Mouse (Mus musculus): ENCODE data around the gene Pdzrn4. TPM values are rescaled to one million over a fixed set of nuclear protein-coding genes. Genes with fewer than 3 reads are reported as not detected.

Gene Pdzrn4
- polyA plus RNA-seq, 1 experiment from 2014 or later = 1.9 TPM

DNA sequence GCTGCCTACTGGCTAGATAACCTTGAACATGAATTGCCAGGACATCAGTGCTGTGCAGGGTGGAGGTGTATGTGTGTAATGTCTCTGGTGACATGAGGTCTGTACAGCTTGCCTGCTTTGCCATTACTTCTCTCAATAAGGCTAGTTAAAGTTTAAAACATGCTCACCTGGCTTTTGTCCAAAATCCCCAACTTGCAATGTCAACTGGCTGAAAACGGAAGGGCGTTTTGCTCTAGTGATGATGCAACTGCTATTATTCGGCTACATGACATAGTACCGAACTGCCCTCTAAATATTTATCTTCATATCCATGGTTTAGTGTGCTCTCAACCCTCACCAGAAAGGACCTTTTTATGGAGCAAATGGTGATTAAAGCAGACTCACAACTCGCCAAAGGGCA, 161.9 kb downstream of the Pdzrn4 start:
- Histone ChIP-seq H3K4me1 (ENCODE audit: control insufficient read depth, insufficient read depth, low read length) (no peaks in the 10 kb centered on the region), H3K27ac (ENCODE audit: low read depth, low read length) (no peak overlapping the region), H3K36me3 (ENCODE audit: control insufficient read depth, insufficient read depth, low read length) (no peaks in the 10 kb centered on the region), H3K4me3 (ENCODE audit: low read length) (no peak overlapping the region), H3K9me3 (ENCODE audit: control insufficient read depth, low read length) (no peaks in the 10 kb centered on the region), H3K4me2 (replicated peaks; ENCODE audit: low read depth, low read length) (no peak overlapping the region), H3K27me3 (ENCODE audit: control insufficient read depth, insufficient read depth, low read length) (no peaks in the 10 kb centered on the region), H3K9ac (ENCODE audit: low read depth, low read length) (no peak overlapping the region)
- 65% methylated on average over 5 of the region's 5 CpGs for WGBS
- no peak for ATAC-seq (ENCODE audit: low FRiP score, low TSS enrichment)

DNA sequence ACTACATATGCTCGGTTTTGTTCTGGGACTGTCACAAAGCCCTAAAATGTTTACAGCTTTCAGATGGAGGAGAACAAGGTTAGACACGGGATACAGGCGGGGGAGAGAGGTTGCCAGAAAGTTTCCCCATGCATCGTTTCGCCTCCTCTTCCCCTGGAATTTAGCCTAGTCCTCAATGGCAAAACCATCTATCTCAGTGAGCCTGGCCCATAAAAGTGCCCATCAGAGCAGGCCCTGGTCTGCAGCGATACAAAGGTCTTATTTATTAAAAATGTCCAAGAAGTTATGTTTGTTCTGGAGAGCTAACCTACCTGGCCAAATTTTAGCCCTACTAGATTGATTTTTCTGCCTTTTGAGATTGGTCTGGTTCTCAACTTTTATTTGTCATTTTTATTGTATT, 165.5 kb downstream of the Pdzrn4 start:
- peak; percentile 76; the same call in 1 of the 2 replicates for ATAC-seq (ENCODE audit: low FRiP score, low TSS enrichment)
- WGBS = 31% methylated on average over 6 of the region's 6 CpGs
- Histone ChIP-seq H3K27me3 (ENCODE audit: control insufficient read depth, insufficient read depth, low read length) (no peaks in the 10 kb centered on the region), H3K9ac (ENCODE audit: low read depth, low read length) (no peak overlapping the region), H3K27ac (ENCODE audit: low read depth, low read length) (no peak overlapping the region), H3K4me2 (replicated peaks; ENCODE audit: low read depth, low read length) (no peak overlapping the region), H3K9me3 (ENCODE audit: control insufficient read depth, low read length) (no peaks in the 10 kb centered on the region), H3K4me3 (ENCODE audit: low read length) (no peak overlapping the region), H3K36me3 (ENCODE audit: control insufficient read depth, insufficient read depth, low read length) (no peaks in the 10 kb centered on the region), H3K4me1 (ENCODE audit: control insufficient read depth, insufficient read depth, low read length) (no peaks in the 10 kb centered on the region)

DNA sequence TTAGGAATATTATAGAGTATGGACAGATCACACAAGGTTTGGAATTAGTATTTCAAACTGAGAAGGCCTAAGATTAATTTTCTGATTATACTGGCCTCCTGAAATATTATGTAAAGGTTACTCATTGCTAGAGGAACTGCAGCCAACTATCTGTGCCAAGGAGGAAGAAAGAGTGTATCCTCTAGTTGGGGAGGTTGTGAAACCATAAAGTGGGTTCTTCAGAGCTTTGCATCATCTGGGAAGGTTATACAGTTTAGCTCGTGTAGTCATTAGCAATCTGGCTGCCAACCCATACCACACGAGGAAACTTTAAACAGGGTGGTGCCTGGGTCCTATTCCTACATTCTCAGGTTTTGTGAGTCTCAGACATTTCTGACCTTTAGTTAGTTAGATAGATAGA, 166.9 kb downstream of the Pdzrn4 start:
- no peak overlapping the region for H3K4me3 ChIP-seq (ENCODE audit: low read length)
- no peak for ATAC-seq (ENCODE audit: low FRiP score, low TSS enrichment)
- no peaks in the 10 kb centered on the region for H3K4me1 ChIP-seq (ENCODE audit: control insufficient read depth, insufficient read depth, low read length)
- H3K27me3 ChIP-seq (ENCODE audit: control insufficient read depth, insufficient read depth, low read length) = no peaks in the 10 kb centered on the region
- no peak overlapping the region for H3K27ac ChIP-seq (ENCODE audit: low read depth, low read length)
- H3K9ac ChIP-seq (ENCODE audit: low read depth, low read length) = no peak overlapping the region
- 80% methylated on average over 2 of the region's 2 CpGs for WGBS
- no peak overlapping the region for H3K4me2 ChIP-seq (replicated peaks; ENCODE audit: low read depth, low read length)
- no peaks in the 10 kb centered on the region for H3K9me3 ChIP-seq (ENCODE audit: control insufficient read depth, low read length)
- no peaks in the 10 kb centered on the region for H3K36me3 ChIP-seq (ENCODE audit: control insufficient read depth, insufficient read depth, low read length)

DNA sequence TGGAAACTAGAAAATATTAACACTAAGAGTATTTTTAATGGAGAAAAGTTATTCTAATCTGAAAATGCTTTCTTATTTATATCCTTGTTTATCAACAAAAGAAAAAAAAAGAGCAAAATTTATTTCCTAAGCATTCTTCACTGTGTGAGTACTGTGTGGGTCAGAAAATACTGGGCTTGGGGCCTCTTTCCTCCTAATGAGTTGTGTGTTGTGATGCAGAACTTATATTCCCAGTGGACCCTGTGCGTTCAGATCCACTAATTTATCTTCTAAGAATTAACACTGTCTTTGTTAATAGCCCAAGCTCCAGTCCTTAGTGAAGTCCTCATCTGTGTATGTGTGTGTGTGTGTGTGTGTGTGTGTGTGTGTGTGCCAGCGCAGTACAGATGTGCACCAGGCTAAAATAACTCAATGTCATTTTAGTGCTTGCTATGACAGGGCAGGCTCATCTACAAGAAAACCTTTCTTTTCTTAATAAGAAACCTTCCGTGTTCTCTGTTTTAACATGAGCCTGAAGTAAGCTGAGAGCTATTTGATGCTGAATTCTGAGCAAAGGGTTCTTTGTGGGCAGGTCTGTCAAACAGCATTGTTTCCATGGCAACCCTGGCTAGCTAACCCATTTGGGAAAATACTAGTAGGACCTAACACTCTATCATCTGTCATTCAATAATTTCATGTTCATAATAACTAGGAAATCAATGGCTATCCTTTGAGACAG, 174.0 kb downstream of the Pdzrn4 start:
- H3K9me3 ChIP-seq (ENCODE audit: control insufficient read depth, low read length) = no peaks in the 10 kb centered on the region
- H3K4me1 ChIP-seq (ENCODE audit: control insufficient read depth, insufficient read depth, low read length) = no peaks in the 10 kb centered on the region
- no peak overlapping the region for H3K9ac ChIP-seq (ENCODE audit: low read depth, low read length)
- ATAC-seq (ENCODE audit: low FRiP score, low TSS enrichment) = no peak
- H3K4me2 ChIP-seq (replicated peaks; ENCODE audit: low read depth, low read length) = no peak overlapping the region
- no peaks in the 10 kb centered on the region for H3K36me3 ChIP-seq (ENCODE audit: control insufficient read depth, insufficient read depth, low read length)
- H3K4me3 ChIP-seq (ENCODE audit: low read length) = no peak overlapping the region
- no peak overlapping the region for H3K27ac ChIP-seq (ENCODE audit: low read depth, low read length)
- 70% methylated on average over 3 of the region's 3 CpGs for WGBS
- no peaks in the 10 kb centered on the region for H3K27me3 ChIP-seq (ENCODE audit: control insufficient read depth, insufficient read depth, low read length)

DNA sequence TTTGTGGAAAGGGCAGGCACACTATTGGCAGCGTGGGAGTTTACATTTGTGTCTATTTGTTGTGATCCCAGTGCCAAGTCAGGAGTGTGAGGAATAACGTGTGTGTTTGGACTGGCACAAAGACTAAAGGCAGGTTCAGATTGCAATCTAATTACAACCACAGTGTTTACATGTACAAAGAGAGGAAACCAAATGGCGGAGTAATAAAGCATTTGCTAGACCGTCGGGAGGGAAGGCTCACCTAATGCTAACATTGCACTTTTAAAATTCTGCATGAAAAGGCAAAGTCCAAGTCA, 174.5 kb downstream of the Pdzrn4 start:
- ATAC-seq (ENCODE audit: low FRiP score, low TSS enrichment) = no peak
- H3K4me3 ChIP-seq (ENCODE audit: low read length) = no peak overlapping the region
- no peak overlapping the region for H3K27ac ChIP-seq (ENCODE audit: low read depth, low read length)
- H3K27me3 ChIP-seq (ENCODE audit: control insufficient read depth, insufficient read depth, low read length) = no peaks in the 10 kb centered on the region
- WGBS = 41% methylated on average over 5 of the region's 5 CpGs
- H3K9me3 ChIP-seq (ENCODE audit: control insufficient read depth, low read length) = no peaks in the 10 kb centered on the region
- no peaks in the 10 kb centered on the region for H3K36me3 ChIP-seq (ENCODE audit: control insufficient read depth, insufficient read depth, low read length)
- no peak overlapping the region for H3K4me2 ChIP-seq (replicated peaks; ENCODE audit: low read depth, low read length)
- no peak overlapping the region for H3K9ac ChIP-seq (ENCODE audit: low read depth, low read length)
- H3K4me1 ChIP-seq (ENCODE audit: control insufficient read depth, insufficient read depth, low read length) = no peaks in the 10 kb centered on the region

DNA sequence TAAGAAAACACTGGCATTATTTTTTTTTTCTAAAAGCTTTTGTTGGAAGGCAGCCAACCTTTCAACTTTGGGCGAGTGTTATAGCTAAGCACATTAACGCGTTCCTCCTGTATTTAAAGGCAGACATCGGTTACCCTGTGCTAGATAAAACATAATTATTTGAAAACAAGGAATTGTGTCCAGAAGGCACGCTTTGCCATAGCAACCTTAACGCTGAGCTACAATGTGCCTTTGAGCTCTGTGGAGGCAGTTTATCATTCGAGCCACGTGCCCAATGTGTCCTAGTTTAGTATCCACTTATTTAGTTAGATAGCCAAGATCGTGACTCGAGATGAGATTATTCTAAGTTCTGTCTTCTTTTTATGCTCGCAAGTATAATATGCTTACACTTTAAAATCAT, 180.8 kb downstream of the Pdzrn4 start:
- no peak overlapping the region for H3K4me2 ChIP-seq (replicated peaks; ENCODE audit: low read depth, low read length)
- H3K9ac ChIP-seq (ENCODE audit: low read depth, low read length) = no peak overlapping the region
- H3K36me3 ChIP-seq (ENCODE audit: control insufficient read depth, insufficient read depth, low read length) = no peaks in the 10 kb centered on the region
- no peak overlapping the region for H3K4me3 ChIP-seq (ENCODE audit: low read length)
- H3K27ac ChIP-seq (ENCODE audit: low read depth, low read length) = no peak overlapping the region
- peaks cover 5% of the 10 kb centered on the region; the same call in 1 of the 2 replicates for H3K4me1 ChIP-seq (ENCODE audit: control insufficient read depth, insufficient read depth, low read length)
- ATAC-seq (ENCODE audit: low FRiP score, low TSS enrichment) = no peak
- no peaks in the 10 kb centered on the region for H3K9me3 ChIP-seq (ENCODE audit: control insufficient read depth, low read length)
- no peaks in the 10 kb centered on the region for H3K27me3 ChIP-seq (ENCODE audit: control insufficient read depth, insufficient read depth, low read length)
- WGBS = 47% methylated on average over 11 of the region's 11 CpGs

DNA sequence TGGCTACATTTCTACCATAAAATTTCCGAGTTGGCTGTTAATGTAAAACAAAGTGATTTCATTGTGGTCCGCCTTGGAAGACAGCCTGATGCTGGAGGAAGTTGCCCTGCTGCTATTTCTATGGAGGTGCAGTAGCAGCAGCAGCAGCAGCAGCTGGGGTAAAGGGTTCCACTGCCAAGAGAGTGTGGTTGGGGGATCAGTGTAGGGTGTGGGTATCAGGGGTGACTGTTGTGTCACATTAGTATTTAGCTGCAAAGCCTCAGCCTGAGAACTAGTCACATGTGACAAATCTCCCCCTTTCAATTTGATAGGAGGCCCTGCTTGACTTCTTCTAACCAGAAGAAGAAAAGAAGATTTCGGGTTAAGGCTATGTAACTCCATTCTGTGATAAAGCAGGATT, 183.5 kb downstream of the Pdzrn4 start:
- H3K9ac ChIP-seq (ENCODE audit: low read depth, low read length) = no peak overlapping the region
- H3K27me3 ChIP-seq (ENCODE audit: control insufficient read depth, insufficient read depth, low read length) = no peaks in the 10 kb centered on the region
- no peaks in the 10 kb centered on the region for H3K9me3 ChIP-seq (ENCODE audit: control insufficient read depth, low read length)
- peaks cover 5% of the 10 kb centered on the region; the same call in 1 of the 2 replicates for H3K4me1 ChIP-seq (ENCODE audit: control insufficient read depth, insufficient read depth, low read length)
- WGBS = 68% methylated on average over 3 of the region's 3 CpGs
- H3K4me3 ChIP-seq (ENCODE audit: low read length) = no peak overlapping the region
- H3K27ac ChIP-seq (ENCODE audit: low read depth, low read length) = no peak overlapping the region
- H3K36me3 ChIP-seq (ENCODE audit: control insufficient read depth, insufficient read depth, low read length) = no peaks in the 10 kb centered on the region
- no peak for ATAC-seq (ENCODE audit: low FRiP score, low TSS enrichment)
- no peak overlapping the region for H3K4me2 ChIP-seq (replicated peaks; ENCODE audit: low read depth, low read length)

DNA sequence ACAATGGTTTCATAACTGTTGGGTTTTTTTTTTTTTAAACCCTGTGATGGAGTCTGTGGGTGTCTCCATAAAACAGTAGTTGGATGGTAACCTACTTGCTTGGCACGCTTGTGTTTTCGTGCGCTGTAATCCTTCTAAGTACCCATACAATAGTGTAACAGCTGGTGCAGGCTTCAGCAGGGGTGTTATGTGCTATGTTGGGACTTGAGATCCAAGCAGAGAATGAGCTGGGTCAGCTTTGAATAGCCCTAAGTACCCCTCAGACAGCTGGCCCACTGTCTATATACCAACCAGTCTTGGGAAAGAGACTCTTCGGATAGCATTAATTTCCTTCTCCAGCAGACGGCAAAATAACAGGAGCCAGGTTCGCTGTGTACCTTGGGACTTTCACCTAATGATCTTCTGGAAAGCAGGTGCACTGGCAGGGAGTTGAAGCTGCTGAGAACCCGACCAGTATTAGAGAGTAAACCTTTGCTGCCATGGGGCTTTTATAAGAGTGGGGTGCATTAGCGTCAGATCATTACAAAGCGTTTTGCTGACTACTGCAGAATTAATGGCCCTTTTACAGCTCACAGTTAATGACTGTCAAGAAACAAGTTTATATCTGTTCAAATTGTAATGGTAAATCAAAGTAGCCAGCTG, 184.2 kb downstream of the Pdzrn4 start:
- no peaks in the 10 kb centered on the region for H3K9me3 ChIP-seq (ENCODE audit: control insufficient read depth, low read length)
- no peak overlapping the region for H3K4me2 ChIP-seq (replicated peaks; ENCODE audit: low read depth, low read length)
- no peak for ATAC-seq (ENCODE audit: low FRiP score, low TSS enrichment)
- WGBS = 54% methylated on average over 9 of the region's 9 CpGs
- H3K4me3 ChIP-seq (ENCODE audit: low read length) = no peak overlapping the region
- no peaks in the 10 kb centered on the region for H3K27me3 ChIP-seq (ENCODE audit: control insufficient read depth, insufficient read depth, low read length)
- no peaks in the 10 kb centered on the region for H3K36me3 ChIP-seq (ENCODE audit: control insufficient read depth, insufficient read depth, low read length)
- no peak overlapping the region for H3K27ac ChIP-seq (ENCODE audit: low read depth, low read length)
- peaks cover 5% of the 10 kb centered on the region; the same call in 1 of the 2 replicates for H3K4me1 ChIP-seq (ENCODE audit: control insufficient read depth, insufficient read depth, low read length)
- H3K9ac ChIP-seq (ENCODE audit: low read depth, low read length) = no peak overlapping the region

DNA sequence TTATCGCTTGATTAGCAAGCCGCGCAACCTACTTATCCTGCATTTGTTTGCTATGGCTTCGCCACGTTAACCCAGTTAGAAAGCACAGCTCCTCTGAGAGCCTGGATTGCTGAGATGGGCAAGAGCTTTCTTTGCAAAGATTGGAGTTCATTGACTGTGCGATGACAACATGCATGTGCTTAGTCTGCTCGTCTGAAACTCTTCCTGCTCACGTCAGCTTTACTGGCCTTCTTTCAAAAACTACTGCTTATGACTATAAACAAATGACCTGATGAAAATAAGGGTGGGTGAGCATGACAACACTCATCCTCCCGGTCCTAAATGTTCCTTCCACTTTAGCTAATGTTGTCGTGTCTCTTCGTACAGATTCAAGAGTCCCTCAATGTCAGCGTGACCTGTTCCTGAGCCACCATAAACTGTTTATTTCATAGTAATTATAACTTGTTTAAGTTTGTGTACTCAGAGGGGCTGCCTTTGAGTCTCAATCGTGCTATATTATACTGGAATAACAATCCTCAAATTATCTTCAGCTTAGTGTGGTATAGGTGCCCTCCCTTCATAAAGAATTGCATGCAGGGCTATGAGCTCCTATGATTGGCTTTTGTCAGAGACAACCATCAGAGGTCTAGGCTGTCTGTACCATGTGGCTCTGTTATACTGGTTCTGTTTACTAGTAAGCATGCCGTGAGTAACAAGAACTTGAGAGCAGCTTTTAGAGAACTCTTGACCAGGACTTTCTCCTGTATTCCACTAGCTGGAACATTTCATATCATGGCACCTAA, 187.9 kb downstream of the Pdzrn4 start:
- no peak overlapping the region for H3K4me2 ChIP-seq (replicated peaks; ENCODE audit: low read depth, low read length)
- H3K27me3 ChIP-seq (ENCODE audit: control insufficient read depth, insufficient read depth, low read length) = no peaks in the 10 kb centered on the region
- H3K4me1 ChIP-seq (ENCODE audit: control insufficient read depth, insufficient read depth, low read length) = peaks cover 5% of the 10 kb centered on the region; the same call in 1 of the 2 replicates
- no peak for ATAC-seq (ENCODE audit: low FRiP score, low TSS enrichment)
- H3K9me3 ChIP-seq (ENCODE audit: control insufficient read depth, low read length) = no peaks in the 10 kb centered on the region
- H3K36me3 ChIP-seq (ENCODE audit: control insufficient read depth, insufficient read depth, low read length) = no peaks in the 10 kb centered on the region
- 87% methylated on average over 14 of the region's 14 CpGs for WGBS
- H3K9ac ChIP-seq (ENCODE audit: low read depth, low read length) = no peak overlapping the region
- no peak overlapping the region for H3K27ac ChIP-seq (ENCODE audit: low read depth, low read length)
- H3K4me3 ChIP-seq (ENCODE audit: low read length) = no peak overlapping the region

Data from kidney, embryonic 14.5 days (tissue).